Mouse (Mus musculus) liver, adult 2 months (tissue): Measurements from ENCODE around the gene Ndfip2.

ENCODE experiments used
- CTCF ChIP-seq: fragments of 200-500 bp; IDR thresholded peaks from 2 replicates; pipeline ENCODE4 v1.5.1; 2011; ENCODE audit warnings: low read depth, low read length, control low read depth
- POLR2A ChIP-seq: fragments of 200-500 bp; IDR thresholded peaks from 2 replicates; pipeline ENCODE4 v1.6.1; 2011; ENCODE audit warnings: low read length, control low read depth; ENCODE audit not compliant: insufficient read depth; ENCODE audit errors: extremely low read depth

- TF ChIP-seq POLR2A (no peak), CTCF (no peak)
Observed at GRCm38 (mm10) chr14:105299744-105300255, 41.4 kb downstream of the Ndfip2 start.
